8 mouse cellular contexts compared by ENCODE assay signal in genomic region chr13:59556670-59557069, GRCm38 (mm10). TPM values are rescaled to one million over a fixed set of nuclear protein-coding genes. Genes with fewer than 3 reads are reported as not detected.
DNase-seq lines count a peak whose midpoint lies in the region; ATAC-seq lines count a peak whose summit lies in the region.

No protein-coding gene starts in this region.

- H3K27ac ChIP-seq in midbrain, embryonic 16.5 days (ENCODE audit: low read length), result peak overlapping the region; percentile 85

- peaks cover 22% of the 10 kb centered on the region for H3K4me1 ChIP-seq in midbrain, embryonic 16.5 days (ENCODE audit: control insufficient read depth, insufficient read depth, low read length)

- H3K27me3 ChIP-seq in midbrain, embryonic 16.5 days (ENCODE audit: control insufficient read depth, insufficient read depth, low read depth, low read length), result no peaks in the 10 kb centered on the region

- H3K4me2 ChIP-seq in midbrain, embryonic 16.5 days (ENCODE audit: low read length), result peak overlapping the region; percentile 82

- peak; percentile 34 to 46 for DNase-seq in left cerebral cortex, adult 18-20 months (ENCODE audit: low spot score in 2 of 2)
- no peak for DNase-seq in left cerebral cortex, adult 11 months (ENCODE audit: low spot score)
- DNase-seq in embryo, embryonic 10.5 days (ENCODE audit: low spot score), result peak; percentile 63
- DNase-seq in gastrocnemius, postnatal 25 days, result peak; percentile 38
- DNase-seq in liver, result peak; percentile 85
- peak; percentile 56 to 63 for DNase-seq in spleen, postnatal 14 days (ENCODE audit: low spot score in 2 of 2)

- peak; percentile 47 for ATAC-seq in inflammation-experienced regulatory T-cells, adult 6 months
- peak; percentile 61 for ATAC-seq in midbrain, embryonic 16.5 days

- no peaks in the 10 kb centered on the region for H3K9me3 ChIP-seq in midbrain, embryonic 16.5 days (replicated peaks; ENCODE audit: control insufficient read depth, low read length, poor library complexity, severe bottlenecking)

- whole genome bisulfite sequencing in midbrain, embryonic 16.5 days, result under 1% methylated on average over 42 of the region's 45 CpGs

- peak overlapping the region; percentile 86 for H3K9ac ChIP-seq in midbrain, embryonic 16.5 days (ENCODE audit: low read depth, low read length)

- peak overlapping the region; percentile 88 for H3K4me3 ChIP-seq in midbrain, embryonic 16.5 days (ENCODE audit: low read depth, low read length)

- no peaks in the 10 kb centered on the region for H3K36me3 ChIP-seq in midbrain, embryonic 16.5 days (ENCODE audit: control insufficient read depth, insufficient read depth, low read length)

RNA-seq across cellular contexts. Expression of gene Agtpbp1, which starts 28.4 kb away (rescaled TPM):
- total RNA-seq in left cerebral cortex, adult 18-20 months (2021), result 100 to 1,000 TPM; 324 to 356 TPM
- total RNA-seq in gastrocnemius, postnatal 25 days (2021), result 10 to 100 TPM; 50.6 to 53.5 TPM
- polyA plus RNA-seq in inflammation-experienced regulatory T-cells, adult 6 months (2017; shearing (Covaris generic)), result 10 to 100 TPM; 18.0 to 23.2 (median 18.3) TPM
- polyA plus RNA-seq in midbrain, embryonic 16.5 days (2015; fragmentation: Nextera tagmentation; extraction: Ambion mirVana), result 73.9 and 76.0 TPM in 2 replicates

RNA-seq across cellular contexts. Expression of gene Naa35, which starts 28.4 kb away (rescaled TPM):
- total RNA-seq in left cerebral cortex, adult 18-20 months (2021), result 100 to 1,000 TPM in 1 of 2 experiments, 10 to 100 TPM in 1; 88.5 to 107 TPM
- 10 to 100 TPM; 26.6 to 37.5 TPM for total RNA-seq in gastrocnemius, postnatal 25 days (2021)
- 10 to 100 TPM; 93.0 to 99.2 (median 98.7) TPM for polyA plus RNA-seq in inflammation-experienced regulatory T-cells, adult 6 months (2017; shearing (Covaris generic))
- polyA plus RNA-seq in midbrain, embryonic 16.5 days (2015; fragmentation: Nextera tagmentation; extraction: Ambion mirVana), result 148 and 165 TPM in 2 replicates

Comparison
In these comparisons a context has a peak if more than half of its experiments do, and no peak if none do; other contexts are left out.
1. RNA of gene Agtpbp1, which starts 28.4 kb away (total RNA-seq): 324 to 356 TPM in left cerebral cortex, adult 18-20 months; 50.6 to 53.5 TPM in gastrocnemius, postnatal 25 days; every median in the first group is over 4 times any median in the second.